Mouse (Mus musculus) ES-Bruce4 (cell line): ENCODE results near the gene Epha6.

ENCODE experiments used
- CTCF ChIP-seq: IDR thresholded peaks from one replicate; pipeline ENCODE4 v1.8.1; 2011; ENCODE audit warnings: low read depth, low read length
- EP300 ChIP-seq: IDR thresholded peaks from 2 replicates; pipeline ENCODE4 v1.6.1; 2011; ENCODE audit warnings: low read depth, low read length; ENCODE audit not compliant: insufficient read depth
- POLR2A ChIP-seq: IDR thresholded peaks from one replicate; pipeline ENCODE4 v1.8.1; 2011; ENCODE audit warnings: low read length; ENCODE audit not compliant: insufficient read depth

DNA sequence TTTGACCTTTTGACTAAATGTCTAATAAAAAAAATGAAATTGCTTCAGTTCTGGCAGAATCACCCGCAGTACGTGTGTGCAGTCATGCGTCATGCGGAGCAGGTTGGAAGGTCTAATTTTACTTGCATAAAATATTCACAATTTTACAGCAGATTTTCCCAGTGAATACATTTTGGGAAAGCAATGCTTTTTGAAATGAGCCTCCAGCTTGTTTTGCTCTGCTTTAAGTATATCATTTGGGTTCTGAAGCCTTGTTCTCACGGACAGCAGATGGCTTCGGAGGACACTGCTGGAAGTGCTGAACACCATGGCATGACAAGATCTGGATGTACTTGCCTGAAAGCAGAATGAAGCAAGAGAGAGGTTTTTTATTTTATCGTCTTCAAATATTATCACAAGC lies 912.1 kb downstream of the Epha6 start:
- no peak for TF ChIP-seq CTCF
- TF ChIP-seq POLR2A = no peak
- TF ChIP-seq EP300 = no peak
